Mouse (Mus musculus): ENCODE measurements around the gene Scamp2.

DNA sequence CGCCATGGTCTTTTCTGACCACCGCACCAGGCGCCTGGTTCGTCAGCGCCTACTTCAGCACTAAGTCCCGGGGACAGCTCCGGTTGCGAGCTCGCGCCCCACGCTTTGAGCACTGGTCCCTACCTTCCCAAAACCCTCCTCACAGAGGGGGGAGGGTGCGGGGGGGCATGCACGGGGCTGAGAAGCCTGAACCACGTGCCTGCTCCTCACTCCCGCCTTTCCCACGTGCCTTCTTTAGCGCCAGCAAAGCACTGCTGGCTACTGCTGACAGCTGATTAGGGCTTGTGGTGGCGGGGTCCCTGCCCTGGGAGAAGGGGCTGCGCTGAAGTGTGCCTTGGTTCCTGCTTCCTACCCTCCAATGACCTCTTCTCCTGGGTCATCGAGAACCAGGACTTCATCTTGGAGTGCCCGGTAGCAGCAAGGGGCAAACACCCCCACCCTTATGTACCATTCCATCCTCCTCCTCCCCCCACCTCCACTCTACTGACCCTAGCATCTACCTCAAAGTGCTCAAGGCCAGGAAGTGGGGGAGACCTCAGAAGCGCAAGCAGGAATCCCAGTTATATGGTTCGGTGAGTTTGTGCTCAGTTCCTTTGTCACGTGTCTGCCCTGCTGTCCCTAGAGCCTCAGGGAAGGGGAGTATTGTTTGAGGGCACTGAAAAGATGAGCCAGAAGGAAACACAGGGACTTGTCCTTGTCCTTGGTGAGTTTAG is 45.6 kb downstream of the Scamp2 start, which contains the start of gene Cplx3:
- no peak for TF ChIP-seq POLR2A (IDR thresholded peaks at IDR 0.05; ENCODE audit: low read depth, low read length)
- TF ChIP-seq CTCF (conservative IDR thresholded peaks at IDR 0.05; ENCODE audit: insufficient read depth, insufficient read length, low read depth, low read length) = no peak
